Mouse (Mus musculus) c-Kit-positive CD71-positive TER-119-positive erythroid progenitor cells, embryonic 14.5 days (primary cell): ENCODE results near the gene Spg7.
"Not testable (repeated sequence)": the region's sequence is repeated elsewhere in the genome, so short reads cannot be mapped to it uniquely, and the experiment has no call there.

Source experiments
- DNase-seq: peaks from one replicate; pipeline ENCODE4 v3.0.0-alpha.2; 2013; ENCODE audit warnings: low spot score

The Spg7 gene

DNA sequence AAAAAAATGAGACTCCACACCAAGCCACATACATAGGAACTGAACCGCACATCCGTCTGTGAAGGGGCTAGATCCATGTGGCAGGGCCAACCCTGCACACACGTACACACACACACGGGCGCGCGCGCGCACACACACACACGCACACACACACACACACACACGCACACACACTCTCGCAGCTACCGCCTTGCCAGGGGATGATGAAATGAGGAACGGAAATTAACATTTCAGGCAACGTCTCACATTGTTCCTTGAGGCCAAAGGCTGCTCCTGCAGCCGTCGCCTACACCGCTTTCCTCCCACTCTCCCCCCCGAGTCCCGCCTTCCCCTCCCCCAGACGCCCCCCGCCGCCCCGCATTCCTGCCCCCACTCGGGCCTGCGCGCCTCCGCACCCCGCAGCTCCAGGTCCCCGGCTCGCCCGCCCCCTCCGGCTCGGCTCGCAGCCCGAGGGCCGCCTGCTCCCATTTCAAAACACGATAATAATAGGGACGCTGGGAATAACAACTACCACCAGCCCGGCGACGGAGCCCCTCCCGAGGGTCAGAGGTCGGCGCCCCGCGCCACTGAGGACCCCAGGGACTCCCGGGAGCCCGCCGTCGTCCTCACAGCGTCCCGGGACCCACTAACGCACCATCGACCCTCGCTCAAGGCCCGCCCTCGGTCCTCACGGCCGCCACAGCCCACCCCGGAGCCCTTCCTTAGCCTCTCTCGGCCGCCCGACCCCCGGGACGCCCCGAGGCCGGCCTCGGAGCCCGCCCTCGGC is 21.6 kb upstream of the Spg7 start:
- peak; percentile 40 for DNase-seq

DNA sequence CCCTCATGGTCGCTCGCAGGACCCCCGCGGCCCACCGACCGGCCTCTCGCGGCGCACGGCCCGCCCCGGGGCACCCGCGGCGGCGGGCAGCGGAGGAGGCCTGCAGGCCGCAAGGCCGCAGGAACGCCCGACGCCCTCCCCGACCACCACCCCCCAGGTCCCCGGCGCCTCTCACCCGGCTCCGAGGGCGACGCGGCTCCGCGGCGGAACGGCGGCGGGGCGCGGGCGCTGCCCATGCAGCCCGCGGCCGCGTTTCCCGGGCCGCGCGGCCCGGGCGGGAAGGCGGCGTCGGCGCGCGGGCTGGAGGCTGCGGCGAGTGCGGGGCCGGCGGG is 21.0 kb upstream of the Spg7 start:
- no peak for DNase-seq

DNA sequence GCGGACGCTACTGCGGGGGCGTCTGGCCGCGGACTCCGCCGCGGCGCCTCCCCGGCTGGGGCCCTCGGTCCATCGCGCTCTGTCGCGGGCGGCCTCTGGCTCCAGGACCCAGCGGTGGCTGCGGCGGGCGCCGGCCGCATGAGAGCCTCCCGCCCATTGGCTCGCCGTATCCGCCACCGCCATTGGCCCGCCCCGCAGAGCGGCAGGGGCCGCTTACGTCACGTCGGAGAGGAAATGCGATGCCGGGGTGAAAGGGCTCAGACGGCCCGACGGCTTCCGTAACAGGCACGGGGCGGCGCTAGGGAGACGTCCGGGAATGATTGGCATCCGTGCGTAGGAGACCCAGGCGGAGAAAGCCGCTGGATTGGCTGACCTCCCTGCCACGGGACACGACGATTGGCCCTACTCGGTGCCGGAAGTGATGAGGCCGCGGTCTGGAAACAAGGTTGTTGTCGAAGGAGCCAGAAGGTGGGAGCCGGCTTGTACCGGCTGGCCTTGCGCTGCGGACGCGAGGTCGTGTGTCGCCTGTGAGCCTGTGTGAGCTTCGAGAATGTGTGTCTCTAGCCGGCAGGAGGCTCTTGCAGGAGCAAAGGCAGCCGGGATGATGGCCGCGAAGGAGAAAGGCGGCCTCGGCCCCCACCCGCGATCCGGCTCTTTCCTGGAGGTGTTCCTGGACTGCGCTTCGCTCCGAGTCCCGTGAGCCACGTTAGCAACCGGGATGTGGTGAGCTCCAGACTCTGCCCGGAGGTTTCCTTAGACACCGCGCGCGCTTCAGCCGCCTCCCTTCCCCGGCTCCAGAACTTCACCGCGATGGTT is 20.4 kb upstream of the Spg7 start, which contains the start of gene Ankrd11:
Gene Ankrd11, minus strand, starts transcription at position 120 of the 816 bp plus-strand sequence.
- DNase-seq, result peak; percentile 99

DNA sequence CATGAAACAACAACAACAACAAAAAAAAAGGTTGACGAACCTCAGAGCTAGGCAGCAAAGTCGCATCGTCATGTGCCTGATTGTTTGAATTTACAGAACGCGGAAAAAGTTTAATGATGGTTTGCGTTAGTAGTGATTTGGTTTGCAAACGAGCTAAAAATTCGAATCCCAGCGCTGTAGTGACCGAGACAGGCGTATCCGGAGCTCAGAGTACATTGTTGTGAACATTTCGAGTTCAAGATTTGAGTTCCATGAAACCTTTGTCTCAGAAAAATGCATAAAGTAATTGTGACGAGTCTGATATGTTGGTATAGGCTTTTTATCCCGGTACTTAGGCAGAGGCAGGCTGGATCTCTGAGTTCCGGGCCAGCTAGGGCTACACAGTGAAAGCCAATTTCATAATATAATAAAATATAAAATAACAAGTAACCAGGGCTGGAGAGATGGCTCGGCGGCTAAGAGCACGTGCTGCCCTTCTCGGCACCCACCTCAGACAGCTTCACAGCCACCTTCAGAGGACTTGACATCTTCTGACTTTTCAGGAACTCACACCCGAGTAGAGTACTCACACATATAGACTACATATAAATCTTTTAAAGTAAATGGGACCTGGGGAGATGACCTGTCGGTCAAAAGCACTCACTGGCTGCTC is 19.6 kb upstream of the Spg7 start:
- DNase-seq, result no peak

DNA sequence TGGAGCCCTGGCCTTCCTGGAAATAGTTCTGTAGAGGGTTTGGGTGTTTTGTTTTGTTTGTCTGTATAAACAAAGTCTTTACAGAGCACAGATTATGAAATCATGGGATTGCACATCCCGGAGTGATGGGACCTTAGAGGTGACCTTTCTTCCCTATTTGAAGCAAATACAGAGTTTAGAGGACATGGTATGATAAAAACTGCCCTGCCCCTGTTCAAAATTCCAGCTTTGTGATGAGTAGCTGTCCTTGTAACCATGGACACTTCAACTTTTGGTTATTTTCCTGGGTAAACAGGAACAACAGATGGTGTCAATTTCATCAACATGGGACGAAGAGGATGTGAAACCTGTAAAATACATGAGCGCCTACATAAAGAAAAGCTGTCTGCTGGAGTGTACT is 18.8 kb upstream of the Spg7 start:
- no peak for DNase-seq

DNA sequence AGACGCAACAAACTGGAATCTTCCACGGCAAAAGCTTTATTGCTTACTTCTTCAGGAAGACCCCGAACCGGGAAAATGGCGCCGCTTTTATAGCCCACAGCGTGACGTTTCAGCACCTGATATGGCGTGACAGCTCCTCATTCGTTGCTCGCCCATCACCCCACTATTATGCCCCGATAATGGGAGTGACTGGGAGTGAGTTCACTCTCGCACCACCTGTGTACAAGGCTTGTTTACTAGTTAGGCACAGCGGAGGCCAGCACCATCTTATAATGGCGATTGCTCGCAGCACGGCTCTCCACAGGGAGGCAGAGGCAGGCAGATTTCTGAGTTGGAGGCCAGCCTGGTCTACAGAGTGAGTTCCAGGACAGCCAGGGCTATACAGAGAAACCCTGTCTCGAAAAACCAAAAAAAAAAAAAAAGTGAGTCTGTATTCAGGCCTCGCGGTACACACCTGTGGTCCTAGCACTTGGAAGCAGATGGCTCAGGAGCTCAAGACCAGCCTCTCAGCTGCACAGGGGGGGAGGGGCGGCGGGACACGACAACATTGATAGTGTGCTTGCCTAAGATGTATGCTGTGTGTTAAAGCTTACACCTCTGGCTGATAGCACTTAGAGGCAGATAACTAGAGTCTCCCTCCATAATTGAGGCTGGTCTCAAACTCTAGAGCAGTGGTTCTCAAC is 17.9 kb upstream of the Spg7 start:
- not testable (repeated sequence) for DNase-seq

DNA sequence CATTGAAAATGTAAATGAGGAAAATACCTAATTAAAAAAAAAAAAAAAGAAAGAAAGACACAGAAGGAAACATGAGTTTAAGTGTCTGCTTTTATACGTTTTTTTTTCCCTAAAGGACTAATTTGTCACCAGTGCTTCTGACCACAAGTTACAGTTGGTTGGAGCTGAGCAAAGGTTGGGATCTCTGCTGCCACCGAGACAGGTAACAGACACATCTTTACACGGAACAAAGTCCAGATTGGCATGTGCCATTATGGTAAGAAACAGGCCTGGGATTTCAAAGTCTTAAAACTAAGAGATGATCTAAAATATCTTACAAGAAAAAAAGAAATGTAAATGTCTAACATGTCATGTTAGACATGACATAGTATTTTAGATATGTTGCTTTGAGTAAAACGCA is 16.0 kb upstream of the Spg7 start:
- no peak for DNase-seq

DNA sequence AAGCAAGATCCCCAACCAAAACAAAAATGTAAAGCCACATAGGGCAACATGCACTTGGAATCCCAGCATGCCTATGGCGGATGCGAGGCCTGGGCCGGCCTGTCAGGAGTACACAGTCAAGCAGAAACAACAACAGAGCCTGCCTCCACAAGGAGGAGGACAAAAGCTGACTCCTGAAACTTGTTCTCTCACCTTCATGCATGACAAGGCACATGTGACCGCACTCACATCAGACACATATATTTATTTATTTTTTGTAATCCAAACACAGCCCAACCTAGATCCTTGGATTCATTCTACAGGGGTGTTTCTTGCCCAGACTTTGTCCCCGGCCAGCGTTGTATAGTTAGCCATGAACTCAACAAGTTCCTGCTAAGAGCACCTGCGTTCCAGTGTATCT is 14.9 kb upstream of the Spg7 start:
- DNase-seq, result no peak

DNA sequence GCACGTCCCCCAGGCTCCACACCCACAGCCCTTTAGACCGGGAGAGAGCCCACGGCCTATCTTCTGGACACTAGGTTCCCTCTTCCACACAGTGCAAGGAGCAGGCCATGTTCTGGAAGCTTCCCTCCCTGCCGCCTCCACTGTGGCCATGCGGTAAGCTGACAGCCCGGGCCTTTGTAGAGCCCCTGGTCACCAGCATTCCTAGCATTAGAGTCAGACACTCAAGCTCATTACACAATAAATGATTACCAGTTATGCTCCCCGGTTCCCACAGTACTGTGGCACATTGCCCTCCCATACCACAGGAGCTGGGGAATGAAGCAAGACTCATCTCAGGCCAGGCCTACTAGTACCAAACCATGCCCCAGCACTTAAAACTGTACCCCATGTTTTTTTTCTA is 14.3 kb upstream of the Spg7 start:
- DNase-seq, result no peak

DNA sequence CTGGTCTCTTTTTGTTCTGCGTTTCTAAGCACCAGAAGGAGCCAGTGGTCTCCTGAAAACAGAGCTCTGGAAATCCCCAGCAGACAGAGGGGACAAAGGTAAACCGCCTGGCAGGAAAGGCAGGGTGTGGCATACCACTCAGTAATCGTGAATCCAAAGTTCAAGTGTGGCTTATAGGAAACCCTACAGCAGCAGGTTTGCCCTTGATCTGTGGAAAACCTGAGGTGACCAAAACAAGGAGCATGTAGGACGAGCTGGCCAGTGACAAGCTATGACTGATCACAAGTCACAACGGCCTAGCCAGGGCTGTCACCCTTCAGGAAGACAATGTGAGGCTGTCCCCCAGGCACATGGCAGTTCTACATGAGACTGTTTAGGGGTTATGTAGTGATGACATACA is 11.3 kb upstream of the Spg7 start:
- DNase-seq, result no peak

DNA sequence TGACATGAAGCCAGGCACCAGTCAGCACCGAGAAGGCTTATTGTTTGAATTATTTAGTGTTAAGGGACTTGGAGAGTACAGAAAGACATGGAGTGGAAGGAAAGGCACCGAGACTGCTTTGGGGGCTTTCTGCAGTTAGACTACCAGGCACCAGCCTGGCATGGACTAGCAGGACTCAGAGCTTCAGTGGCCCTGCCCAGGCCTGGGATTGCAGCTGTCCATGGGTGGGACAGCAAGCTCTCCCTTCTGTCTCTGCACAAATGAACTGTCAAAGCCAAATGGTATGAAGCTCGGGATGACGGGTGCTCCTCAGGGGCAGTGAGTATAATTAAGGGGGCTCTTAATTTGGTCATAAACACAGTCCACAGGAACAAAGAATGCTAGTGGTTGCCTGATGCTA is 1.3 kb downstream of the Spg7 start:
- DNase-seq, result no peak

DNA sequence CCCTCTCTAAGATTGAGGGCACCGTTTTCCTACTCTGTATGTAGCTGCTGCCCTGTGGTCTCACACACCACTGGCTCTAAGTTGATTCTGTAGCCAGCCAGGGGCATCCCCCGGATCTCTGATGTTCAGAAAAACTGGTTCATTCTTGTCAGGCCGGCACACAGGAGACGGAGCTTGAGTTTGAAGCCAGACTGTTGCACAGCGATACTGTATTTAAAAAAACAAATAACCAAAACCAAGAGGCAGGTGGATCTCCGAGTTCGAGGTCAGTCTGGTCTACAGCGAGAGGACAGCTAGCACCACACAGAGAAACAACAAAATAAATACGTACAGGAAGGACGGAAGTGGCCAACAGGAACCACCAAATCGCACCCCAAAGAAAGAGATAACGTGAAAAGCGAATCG is 2.1 kb downstream of the Spg7 start:
- DNase-seq, result no peak

DNA sequence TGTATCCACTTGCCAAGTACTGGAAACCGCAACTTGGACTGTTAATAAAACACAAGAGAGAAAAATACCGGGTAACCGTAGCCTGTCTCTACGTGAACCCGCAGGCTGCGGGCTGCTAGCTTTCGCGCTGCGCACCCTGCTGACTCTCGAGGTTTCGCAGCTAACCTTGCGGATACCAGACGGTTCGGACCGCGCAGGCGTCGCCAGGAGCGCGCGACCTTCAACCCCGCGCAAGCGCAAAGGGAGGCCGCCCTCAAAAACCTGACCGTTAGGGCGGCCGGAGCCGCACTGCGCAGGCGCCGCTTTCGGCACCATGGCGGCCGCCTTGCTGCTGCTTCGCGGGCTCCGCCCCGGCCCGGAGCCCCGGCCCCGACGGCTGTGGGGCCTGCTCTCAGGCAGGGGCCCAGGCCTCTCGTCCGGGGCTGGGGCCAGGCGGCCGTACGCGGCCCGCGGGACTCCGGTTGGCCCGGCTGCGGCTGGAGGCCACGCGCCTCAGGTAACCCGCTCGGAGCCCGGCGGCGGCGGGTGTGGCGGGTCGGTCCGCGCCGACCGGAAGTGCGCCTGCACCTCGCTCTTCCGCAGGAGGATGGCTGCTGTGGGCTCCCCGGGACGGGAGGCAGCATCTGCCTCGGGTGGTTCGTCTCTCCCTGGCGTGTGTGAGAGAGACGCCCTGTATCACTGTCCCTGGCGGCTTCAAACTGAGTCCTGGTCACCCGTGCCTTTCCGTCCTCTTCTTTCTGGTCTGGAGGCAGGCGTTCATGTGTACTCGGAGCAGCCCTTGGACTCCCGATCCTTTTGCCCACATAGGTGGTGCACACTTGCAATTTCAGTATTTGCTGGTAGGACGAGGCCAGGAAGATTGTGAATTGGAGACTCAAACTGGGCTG is 2.7 kb downstream of the Spg7 start:
- peak; percentile 94 for DNase-seq

DNA sequence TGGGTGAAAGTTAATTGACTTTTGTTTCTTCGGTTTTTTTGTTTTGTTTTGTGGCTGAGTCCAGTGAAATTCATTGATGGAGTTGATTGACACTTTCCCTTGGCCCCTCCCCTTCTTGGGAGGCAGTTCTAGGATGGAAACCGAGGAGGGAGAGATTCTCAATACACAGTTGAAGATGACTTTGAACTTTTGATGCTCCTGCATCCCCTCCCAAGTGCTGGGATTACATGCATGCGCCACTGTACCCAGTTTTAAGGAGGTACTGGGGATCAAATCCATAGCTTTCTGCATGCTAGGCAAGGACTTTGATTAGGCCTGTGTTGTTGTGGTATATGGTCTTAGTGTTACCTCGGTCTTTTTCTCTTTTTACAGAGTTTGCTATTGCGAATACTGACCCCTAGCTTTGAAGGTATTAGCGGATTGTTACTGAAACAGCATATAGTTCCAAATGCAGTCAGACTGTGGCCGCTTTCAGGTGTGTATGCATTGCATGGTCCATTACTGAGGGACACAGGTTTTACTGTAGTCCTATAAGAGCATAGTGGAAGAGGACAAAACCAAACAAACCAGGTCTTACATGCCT is 3.5 kb downstream of the Spg7 start:
- no peak for DNase-seq

DNA sequence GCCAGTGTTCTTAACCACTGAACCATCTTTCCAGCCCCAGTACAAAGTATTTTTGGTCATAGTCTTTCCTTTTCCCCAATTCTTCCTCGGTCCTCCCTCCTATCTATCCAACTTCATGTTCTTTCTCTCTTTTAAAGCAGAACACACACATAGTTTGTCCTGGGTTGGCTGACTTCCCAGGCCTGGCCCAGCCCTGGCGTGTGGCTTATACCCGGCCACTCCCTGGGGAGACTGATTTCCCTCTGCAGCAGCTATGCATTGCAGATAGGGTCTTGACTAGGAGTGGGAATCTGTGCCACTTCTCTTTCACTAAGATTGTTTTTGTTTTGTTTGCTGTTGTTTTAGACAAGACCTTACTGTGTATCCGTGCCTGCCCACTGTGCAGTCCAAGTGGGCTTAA is 8.4 kb downstream of the Spg7 start:
- DNase-seq, result no peak

DNA sequence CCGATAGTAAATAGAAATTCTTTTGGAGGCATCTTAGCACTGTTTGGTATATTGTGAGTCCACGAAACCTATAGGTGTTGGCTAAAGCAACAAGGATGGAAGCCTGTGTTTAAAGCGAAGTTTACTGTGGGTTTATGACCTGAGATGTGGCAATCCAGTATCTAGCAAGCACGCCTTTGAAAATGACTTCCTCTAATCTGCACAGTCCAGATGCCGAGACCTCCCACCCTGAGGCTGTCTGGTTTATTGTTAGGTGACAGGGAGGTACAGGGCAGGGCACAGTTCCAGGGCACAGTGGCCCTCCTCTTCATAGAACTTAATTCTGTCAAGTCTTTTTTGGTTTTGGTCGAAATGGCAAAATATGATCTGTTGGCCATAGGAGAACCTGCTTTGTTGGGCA is 14.5 kb downstream of the Spg7 start:
- DNase-seq, result no peak

DNA sequence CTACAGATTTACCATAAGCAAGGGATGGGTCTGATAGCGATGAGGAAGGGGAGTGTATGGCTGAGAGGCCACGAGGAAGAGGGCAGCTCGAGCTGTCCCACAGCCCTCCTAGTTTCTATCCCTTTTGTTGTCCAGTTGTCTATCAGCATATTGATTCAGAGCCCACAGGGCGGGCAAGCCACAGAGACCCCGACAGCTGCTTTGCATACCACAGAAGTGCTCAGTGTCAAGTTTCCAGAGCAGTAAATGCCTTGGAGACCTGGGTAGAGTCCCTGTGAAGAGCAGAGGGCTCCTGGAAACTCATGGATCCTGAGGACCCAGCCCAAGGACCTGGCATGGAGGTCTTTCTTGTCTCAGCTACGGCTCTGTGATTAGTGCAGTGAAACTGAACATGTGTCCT is 20.3 kb downstream of the Spg7 start:
- DNase-seq, result no peak

DNA sequence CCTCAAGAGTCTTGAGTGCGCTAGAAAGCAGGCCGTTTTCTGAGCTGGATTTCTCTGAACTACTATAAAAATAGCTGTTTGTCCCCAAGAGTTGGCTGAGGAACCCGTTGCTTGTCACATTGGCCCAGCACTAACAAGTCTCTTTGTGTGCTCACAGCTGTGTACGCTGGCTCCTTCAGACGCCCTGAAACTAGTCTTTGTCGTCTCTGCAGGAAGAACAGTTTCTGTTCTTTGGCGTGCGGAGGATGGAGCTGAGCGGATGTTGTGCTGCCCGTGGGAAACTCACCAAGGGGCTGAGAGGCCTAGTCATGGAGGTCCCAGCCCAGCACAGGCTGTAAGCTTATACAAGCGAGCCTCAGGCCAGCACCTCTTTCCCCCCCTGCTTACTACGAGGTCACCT is 20.9 kb downstream of the Spg7 start:
- DNase-seq, result no peak

DNA sequence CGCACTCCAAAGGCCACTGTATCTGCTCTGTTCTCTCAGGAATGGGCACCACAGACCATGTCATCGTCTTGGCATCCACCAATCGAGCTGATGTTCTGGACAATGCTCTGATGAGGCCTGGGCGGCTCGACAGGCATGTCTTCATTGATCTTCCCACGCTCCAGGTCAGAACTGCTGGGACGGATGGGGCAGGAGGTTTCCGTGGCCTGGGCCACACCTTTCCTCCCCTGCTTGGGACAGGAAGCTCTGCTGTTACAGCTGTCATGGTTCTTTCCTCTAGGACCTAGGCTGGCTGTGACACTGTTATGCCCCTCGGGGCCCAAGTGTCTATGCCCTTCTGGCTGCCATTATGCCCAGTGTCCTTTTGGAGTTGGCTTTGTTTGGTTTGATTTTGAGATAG is 24.5 kb downstream of the Spg7 start:
- no peak for DNase-seq

DNA sequence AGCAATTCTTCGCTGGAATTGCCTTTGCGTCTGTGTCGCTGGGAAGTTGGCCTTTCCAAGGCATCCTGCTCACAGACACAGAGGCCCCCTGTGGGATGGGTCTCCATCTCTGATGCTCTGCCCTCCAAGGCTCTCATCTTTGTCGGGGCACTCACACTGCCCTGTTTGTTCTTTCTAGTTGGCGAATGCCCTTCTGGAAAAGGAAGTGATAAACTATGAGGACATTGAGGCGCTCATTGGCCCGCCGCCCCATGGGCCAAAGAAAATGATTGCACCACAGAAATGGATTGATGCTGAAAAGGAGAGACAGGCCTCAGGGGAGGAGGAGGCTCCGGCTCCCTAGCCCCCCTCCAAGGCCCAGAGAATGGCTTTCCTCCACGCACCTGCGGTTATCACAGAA is 34.5 kb downstream of the Spg7 start:
- DNase-seq, result no peak
